Mouse (Mus musculus): ENCODE data around the gene Fsip1. TPM values are rescaled to one million over a fixed set of nuclear protein-coding genes. Genes with fewer than 3 reads are reported as not detected.
A peak's percentile ranks its signal among the peaks of the same experiment; 100 is the strongest.

Gene Fsip1
- polyA plus RNA-seq, 1 experiment from 2014 or later: 3.3 TPM

- no peaks in the 10 kb centered on the region for H3K36me3 ChIP-seq (replicated peaks)
- no peaks in the 10 kb centered on the region for H3K9me3 ChIP-seq
- ATAC-seq (ENCODE audit: low FRiP score): no peak
- 74% methylated on average over 2 of the region's 2 CpGs for WGBS
- H3K27ac ChIP-seq: no peak overlapping the region
- H3K27me3 ChIP-seq: no peaks in the 10 kb centered on the region
- H3K9ac ChIP-seq: no peak overlapping the region
- H3K4me2 ChIP-seq: no peak overlapping the region
- H3K4me3 ChIP-seq (replicated peaks): no peak overlapping the region
- H3K4me1 ChIP-seq: no peaks in the 10 kb centered on the region
Observed at GRCm38 (mm10) chr2:118248016-118248415, 8.8 kb downstream of the Fsip1 start.

GRCm38 (mm10) chr2:118245914-118246313 lies 10.9 kb downstream of the Fsip1 start:
- 11% methylated on average over 10 of the region's 10 CpGs for WGBS
- Histone ChIP-seq H3K9ac (no peak overlapping the region), H3K4me2 (no peak overlapping the region), H3K4me1 (no peaks in the 10 kb centered on the region), H3K27ac (no peak overlapping the region), H3K9me3 (no peaks in the 10 kb centered on the region), H3K4me3 (replicated peaks) (no peak overlapping the region), H3K36me3 (replicated peaks) (no peaks in the 10 kb centered on the region), H3K27me3 (no peaks in the 10 kb centered on the region)
- peak; percentile 58; the same call in 1 of the 2 replicates for ATAC-seq (ENCODE audit: low FRiP score)

GRCm38 (mm10) chr2:118236196-118236595 lies 20.6 kb downstream of the Fsip1 start:
- WGBS: 81% methylated on average over 7 of the region's 7 CpGs

GRCm38 (mm10) chr2:118235614-118236013 lies 21.2 kb downstream of the Fsip1 start:
- Histone ChIP-seq H3K9me3 (no peaks in the 10 kb centered on the region), H3K9ac (no peak overlapping the region), H3K4me3 (replicated peaks) (no peak overlapping the region), H3K4me1 (no peaks in the 10 kb centered on the region), H3K27ac (no peak overlapping the region), H3K4me2 (no peak overlapping the region), H3K27me3 (no peaks in the 10 kb centered on the region), H3K36me3 (replicated peaks) (no peaks in the 10 kb centered on the region)
- no peak for ATAC-seq (ENCODE audit: low FRiP score)
- WGBS: 71% methylated on average over 3 of the region's 3 CpGs

More at GRCm38 (mm10) chr2:118236196-118236595, 20.6 kb downstream of the Fsip1 start:
- ATAC-seq (ENCODE audit: low FRiP score): no peak
- Histone ChIP-seq H3K4me1 (no peaks in the 10 kb centered on the region), H3K36me3 (replicated peaks) (no peaks in the 10 kb centered on the region), H3K27me3 (no peaks in the 10 kb centered on the region), H3K4me3 (replicated peaks) (no peak overlapping the region), H3K9ac (no peak overlapping the region), H3K4me2 (no peak overlapping the region), H3K9me3 (no peaks in the 10 kb centered on the region), H3K27ac (no peak overlapping the region)

GRCm38 (mm10) chr2:118230544-118230943 lies 26.2 kb downstream of the Fsip1 start:
- no peaks in the 10 kb centered on the region for H3K36me3 ChIP-seq (replicated peaks)
- H3K4me1 ChIP-seq: no peaks in the 10 kb centered on the region
- no peaks in the 10 kb centered on the region for H3K9me3 ChIP-seq
- H3K9ac ChIP-seq: no peak overlapping the region
- no peak overlapping the region for H3K4me3 ChIP-seq (replicated peaks)
- H3K4me2 ChIP-seq: no peak overlapping the region
- 91% methylated on average over 3 of the region's 3 CpGs for WGBS
- ATAC-seq (ENCODE audit: low FRiP score): no peak
- no peak overlapping the region for H3K27ac ChIP-seq
- no peaks in the 10 kb centered on the region for H3K27me3 ChIP-seq

- WGBS: 67% methylated on average over 4 of the region's 4 CpGs
- Histone ChIP-seq H3K4me2 (no peak overlapping the region), H3K27ac (no peak overlapping the region), H3K27me3 (no peaks in the 10 kb centered on the region), H3K36me3 (replicated peaks) (no peaks in the 10 kb centered on the region), H3K4me3 (replicated peaks) (no peak overlapping the region), H3K9me3 (no peaks in the 10 kb centered on the region), H3K4me1 (no peaks in the 10 kb centered on the region), H3K9ac (no peak overlapping the region)
- ATAC-seq (ENCODE audit: low FRiP score): no peak
Observed at GRCm38 (mm10) chr2:118228486-118229079, 28.2 kb downstream of the Fsip1 start.

- 78% methylated on average over 10 of the region's 10 CpGs for WGBS
- H3K27me3 ChIP-seq: no peaks in the 10 kb centered on the region
Observed at GRCm38 (mm10) chr2:118225316-118226041, 31.3 kb downstream of the Fsip1 start.

GRCm38 (mm10) chr2:118217993-118218595 lies 38.7 kb downstream of the Fsip1 start:
- Histone ChIP-seq H3K27me3 (no peaks in the 10 kb centered on the region), H3K4me2 (no peak overlapping the region), H3K36me3 (replicated peaks) (no peaks in the 10 kb centered on the region), H3K4me3 (replicated peaks) (no peak overlapping the region), H3K4me1 (peaks cover 6% of the 10 kb centered on the region; the same call in 1 of the 2 replicates), H3K9ac (no peak overlapping the region), H3K27ac (no peak overlapping the region), H3K9me3 (no peaks in the 10 kb centered on the region)
- WGBS: 19% methylated on average over 4 of the region's 4 CpGs
- ATAC-seq (ENCODE audit: low FRiP score): no peak

More at GRCm38 (mm10) chr2:118225316-118226041, 31.3 kb downstream of the Fsip1 start:
- Histone ChIP-seq H3K9ac (no peak overlapping the region), H3K27ac (no peak overlapping the region), H3K9me3 (no peaks in the 10 kb centered on the region), H3K4me3 (replicated peaks) (no peak overlapping the region), H3K36me3 (replicated peaks) (no peaks in the 10 kb centered on the region), H3K4me1 (no peaks in the 10 kb centered on the region), H3K4me2 (no peak overlapping the region)
- ATAC-seq (ENCODE audit: low FRiP score): no peak

- Histone ChIP-seq H3K9ac (no peak overlapping the region), H3K4me3 (replicated peaks) (no peak overlapping the region), H3K27ac (no peak overlapping the region), H3K4me1 (peaks cover 21% of the 10 kb centered on the region), H3K9me3 (no peaks in the 10 kb centered on the region), H3K27me3 (peaks cover 17% of the 10 kb centered on the region), H3K36me3 (replicated peaks) (no peaks in the 10 kb centered on the region), H3K4me2 (no peak overlapping the region)
- ATAC-seq (ENCODE audit: low FRiP score): no peak
- WGBS: 86% methylated on average over 5 of the region's 5 CpGs
Observed at GRCm38 (mm10) chr2:118209712-118210111, 47.1 kb downstream of the Fsip1 start.

- ATAC-seq (ENCODE audit: low FRiP score): no peak
- Histone ChIP-seq H3K4me3 (replicated peaks) (no peak overlapping the region), H3K27ac (no peak overlapping the region), H3K9ac (no peak overlapping the region), H3K4me1 (peaks cover 32% of the 10 kb centered on the region), H3K9me3 (no peaks in the 10 kb centered on the region), H3K27me3 (peaks cover 17% of the 10 kb centered on the region), H3K36me3 (replicated peaks) (no peaks in the 10 kb centered on the region), H3K4me2 (no peak overlapping the region)
- WGBS: 31% methylated on average over 5 of the region's 5 CpGs
Observed at GRCm38 (mm10) chr2:118208651-118209050, 48.1 kb downstream of the Fsip1 start.

GRCm38 (mm10) chr2:118205991-118206585 lies 50.7 kb downstream of the Fsip1 start:
- 28% methylated on average over 8 of the region's 8 CpGs for WGBS
- Histone ChIP-seq H3K36me3 (replicated peaks) (no peaks in the 10 kb centered on the region), H3K9ac (no peak overlapping the region), H3K4me2 (no peak overlapping the region), H3K27ac (no peak overlapping the region), H3K9me3 (no peaks in the 10 kb centered on the region), H3K27me3 (peaks cover 21% of the 10 kb centered on the region), H3K4me3 (replicated peaks) (no peak overlapping the region), H3K4me1 (peaks cover 47% of the 10 kb centered on the region)
- ATAC-seq (ENCODE audit: low FRiP score): no peak

GRCm38 (mm10) chr2:118204646-118205045 lies 52.1 kb downstream of the Fsip1 start:
- ATAC-seq (ENCODE audit: low FRiP score): peak; percentile 4; the same call in 1 of the 2 replicates
- Histone ChIP-seq H3K27ac (peak overlapping the region; percentile 91), H3K4me1 (peaks cover 47% of the 10 kb centered on the region), H3K9me3 (no peaks in the 10 kb centered on the region), H3K4me2 (peak overlapping the region; percentile 49), H3K27me3 (peaks cover 18% of the 10 kb centered on the region), H3K36me3 (replicated peaks) (no peaks in the 10 kb centered on the region), H3K9ac (no peak overlapping the region), H3K4me3 (replicated peaks) (no peak overlapping the region)
- WGBS: 46% methylated on average over 4 of the region's 4 CpGs

All from forebrain, embryonic 12.5 days (tissue).